Mouse (Mus musculus) embryonic facial prominence, embryonic 14.5 days (tissue): ENCODE measurements around the gene Rasal3. TPM values are rescaled to one million over a fixed set of nuclear protein-coding genes. Genes with fewer than 3 reads are reported as not detected.

Experiments used
- ATAC-seq: fragments of 200-750 bp; cut with Nextera tagmentation; 2 replicates; pipeline ENCODE4 v1.8.0; 2017; ENCODE audit warnings: low read depth, moderate number of reproducible peaks, moderate TSS enrichment
- DNase-seq: peaks from one replicate; pipeline ENCODE4 v3.0.0-alpha.2; 2015; ENCODE audit warnings: low spot score
- H3K27ac ChIP-seq: fragments of 300-500 bp; sonication (generic); replicated peaks from 2 replicates; pipeline ENCODE4 v1.5.1; 2014; ENCODE audit warnings: low read depth, mild to moderate bottlenecking, low read length, moderate library complexity
- H3K27me3 ChIP-seq: fragments of 300-500 bp; sonication (generic); replicated peaks from 2 replicates; pipeline ENCODE4 v1.6.1; 2014; ENCODE audit warnings: low read length; ENCODE audit not compliant: control insufficient read depth, insufficient read depth
- H3K36me3 ChIP-seq: fragments of 300-500 bp; sonication (generic); 2 replicates; pipeline ENCODE4 v1.6.1; 2014; ENCODE audit warnings: low read length, mixed read lengths; ENCODE audit not compliant: control insufficient read depth, insufficient read depth
- H3K4me1 ChIP-seq: fragments of 300-500 bp; sonication (generic); 2 replicates; pipeline ENCODE4 v1.6.1; 2014; ENCODE audit warnings: antibody characterized with exemption, low read length; ENCODE audit not compliant: control insufficient read depth, insufficient read depth
- H3K4me2 ChIP-seq: fragments of 300-500 bp; sonication (generic); 2 replicates; pipeline ENCODE4 v1.6.1; 2014; ENCODE audit warnings: low read depth, mild to moderate bottlenecking, low read length, moderate library complexity, mixed read lengths
- H3K4me3 ChIP-seq: fragments of 300-500 bp; sonication (generic); 2 replicates; pipeline ENCODE4 v1.5.1; 2014; ENCODE audit warnings: low read depth, mild to moderate bottlenecking, low read length
- H3K9ac ChIP-seq: fragments of 300-500 bp; sonication (generic); 2 replicates; pipeline ENCODE4 v1.6.1; 2014; ENCODE audit warnings: low read depth, mild to moderate bottlenecking, low read length, moderate library complexity, mixed read lengths
- H3K9me3 ChIP-seq: fragments of 300-500 bp; sonication (generic); 2 replicates; pipeline ENCODE4 v1.6.1; 2016; ENCODE audit warnings: low read length; ENCODE audit not compliant: control insufficient read depth
- WGBS: fragments of 180-500 bp; shearing (Covaris S2); extraction: QIAGEN DNeasy Blood & Tissue Kit; methylation state at CpG from one replicate; pipeline ENCODE4 v1.1.7; 2014; 5-methylcytosine and 5-hydroxymethylcytosine counted together
- polyA plus RNA-seq: library from polyadenylated mRNA; unstranded; fragments of >200 nt; fragmentation: Nextera tagmentation; extraction: Ambion mirVana; gene quantifications from 2 replicates; pipeline ENCODE4 v1.2.1, GENCODE M21; 2014

The Rasal3 gene
- polyA plus RNA-seq, 1 experiment from 2014 or later, result 2.4 TPM

GRCm38 (mm10) chr17:32383661-32384060 lies 19.7 kb downstream of the Rasal3 start:
- H3K4me1 ChIP-seq, result peaks cover 4% of the 10 kb centered on the region; the same call in 1 of the 2 replicates
- peaks cover 38% of the 10 kb centered on the region for H3K36me3 ChIP-seq
- H3K9ac ChIP-seq, result no peak overlapping the region
- no peak overlapping the region for H3K4me3 ChIP-seq
- no peak overlapping the region for H3K4me2 ChIP-seq
- H3K27ac ChIP-seq, result no peak overlapping the region
- WGBS, result 90% methylated on average over 5 of the region's 5 CpGs
- DNase-seq, result no peak
- H3K27me3 ChIP-seq, result no peaks in the 10 kb centered on the region
- no peak for ATAC-seq
- H3K9me3 ChIP-seq, result no peaks in the 10 kb centered on the region

- Histone ChIP-seq H3K4me1 (no peaks in the 10 kb centered on the region), H3K4me2 (no peak overlapping the region), H3K9ac (no peak overlapping the region), H3K27ac (no peak overlapping the region), H3K27me3 (no peaks in the 10 kb centered on the region), H3K36me3 (peaks cover 38% of the 10 kb centered on the region), H3K4me3 (no peak overlapping the region), H3K9me3 (no peaks in the 10 kb centered on the region)
- 91% methylated on average over 7 of the region's 7 CpGs for WGBS
- no peak for DNase-seq
- ATAC-seq, result no peak
These were observed 20.8 kb downstream of the Rasal3 start for GRCm38 (mm10) chr17:32382576-32382975.

GRCm38 (mm10) chr17:32378786-32379185 lies 24.6 kb downstream of the Rasal3 start:
- H3K36me3 ChIP-seq, result peaks cover 24% of the 10 kb centered on the region; the same call in 1 of the 2 replicates
- H3K9ac ChIP-seq, result no peak overlapping the region
- no peaks in the 10 kb centered on the region for H3K4me1 ChIP-seq
- no peaks in the 10 kb centered on the region for H3K9me3 ChIP-seq
- H3K4me2 ChIP-seq, result no peak overlapping the region
- H3K4me3 ChIP-seq, result no peak overlapping the region
- no peaks in the 10 kb centered on the region for H3K27me3 ChIP-seq
- ATAC-seq (no peak), DNase-seq (no peak)
- WGBS, result 82% methylated on average over 2 of the region's 2 CpGs
- H3K27ac ChIP-seq, result no peak overlapping the region

DNA sequence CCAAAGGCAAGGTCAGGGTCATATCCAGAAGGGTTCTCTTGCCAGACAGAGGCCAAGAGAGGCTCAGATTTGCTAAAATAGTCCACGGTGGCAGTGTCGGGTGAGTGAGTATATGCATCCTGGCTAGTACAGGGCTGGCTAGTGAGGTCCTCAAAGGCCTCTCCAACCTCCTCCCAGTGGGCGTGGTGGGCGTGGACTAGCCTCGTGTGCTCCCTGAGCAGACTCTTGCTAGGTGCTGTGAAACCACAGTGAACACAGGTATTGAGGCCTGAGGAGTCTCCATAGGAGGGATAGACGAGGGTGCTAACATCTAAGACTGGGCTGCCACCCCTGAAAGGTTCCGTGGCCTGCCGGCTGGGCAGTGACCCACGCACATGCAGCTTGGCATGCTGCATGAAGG lies 26.2 kb downstream of the Rasal3 start:
- peaks cover 15% of the 10 kb centered on the region; the same call in 1 of the 2 replicates for H3K36me3 ChIP-seq
- H3K4me3 ChIP-seq, result no peak overlapping the region
- DNase-seq (no peak), ATAC-seq (no peak)
- no peaks in the 10 kb centered on the region for H3K9me3 ChIP-seq
- no peaks in the 10 kb centered on the region for H3K4me1 ChIP-seq
- WGBS, result 84% methylated on average over 9 of the region's 9 CpGs
- H3K9ac ChIP-seq, result no peak overlapping the region
- no peak overlapping the region for H3K4me2 ChIP-seq
- no peaks in the 10 kb centered on the region for H3K27me3 ChIP-seq
- no peak overlapping the region for H3K27ac ChIP-seq

DNA sequence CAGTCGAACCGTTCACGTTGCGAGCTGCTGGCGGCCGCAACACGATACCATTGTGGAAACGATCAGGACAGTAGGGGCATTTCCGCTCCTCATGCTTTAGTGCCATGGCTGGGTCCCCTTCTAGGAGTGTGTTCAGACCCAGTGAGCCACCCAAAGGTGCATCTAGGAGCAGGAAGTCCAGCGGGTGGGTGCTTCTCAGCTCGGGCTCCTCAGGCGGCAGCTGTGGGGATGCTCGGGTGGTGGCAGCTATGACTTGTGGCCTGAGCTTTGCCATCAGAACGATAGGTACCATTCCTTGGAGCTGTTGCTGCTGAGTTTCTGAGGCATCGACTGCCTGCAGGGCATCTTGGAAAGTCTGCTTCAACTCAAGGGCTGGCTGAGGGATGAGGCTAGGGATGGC lies 26.9 kb downstream of the Rasal3 start:
- Histone ChIP-seq H3K9ac (no peak overlapping the region), H3K4me1 (no peaks in the 10 kb centered on the region), H3K27me3 (no peaks in the 10 kb centered on the region), H3K36me3 (peaks cover 15% of the 10 kb centered on the region; the same call in 1 of the 2 replicates), H3K4me2 (no peak overlapping the region), H3K4me3 (no peak overlapping the region), H3K9me3 (no peaks in the 10 kb centered on the region), H3K27ac (no peak overlapping the region)
- ATAC-seq (no peak), DNase-seq (no peak)
- WGBS, result 71% methylated on average over 15 of the region's 15 CpGs

DNA sequence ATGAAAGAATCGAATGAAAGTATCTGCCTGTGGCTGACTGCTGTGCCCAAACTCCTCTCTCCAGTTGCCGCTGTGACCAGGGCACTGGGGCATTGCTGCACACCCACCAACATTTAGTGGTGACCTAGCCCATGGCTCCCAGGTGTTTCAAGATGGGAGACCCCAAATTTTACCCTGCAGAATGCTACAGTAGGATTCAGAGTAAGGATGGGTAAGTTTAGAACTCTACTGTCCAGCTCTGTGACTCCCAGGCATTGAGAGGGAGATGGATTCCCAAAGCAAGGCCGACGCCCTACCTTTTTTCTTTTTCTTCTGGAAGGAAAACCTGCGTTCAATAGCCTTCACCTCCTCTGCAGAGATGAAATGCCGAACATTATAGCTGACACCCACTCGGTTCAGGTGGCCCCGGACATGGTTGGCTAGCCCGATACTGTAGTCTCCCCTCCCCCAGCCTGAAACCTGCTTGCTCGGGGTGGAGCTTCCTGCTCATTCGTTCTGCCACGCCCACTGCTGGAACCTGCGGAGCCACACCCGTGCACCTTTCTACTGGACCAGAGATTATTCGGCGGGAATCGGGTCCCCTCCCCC lies 34.3 kb downstream of the Rasal3 start:
- peak overlapping the region; percentile 22; the same call in 1 of the 2 replicates for H3K9ac ChIP-seq
- ATAC-seq (peak; percentile 28; the same call in 1 of the 2 replicates), DNase-seq (no peak)
- peaks cover 12% of the 10 kb centered on the region for H3K36me3 ChIP-seq
- H3K9me3 ChIP-seq, result no peaks in the 10 kb centered on the region
- no peak overlapping the region for H3K27ac ChIP-seq
- peaks cover 7% of the 10 kb centered on the region; the same call in 1 of the 2 replicates for H3K4me1 ChIP-seq
- H3K4me3 ChIP-seq, result peak overlapping the region; percentile 33
- H3K4me2 ChIP-seq, result peak overlapping the region; percentile 50
- H3K27me3 ChIP-seq, result no peaks in the 10 kb centered on the region
- 19% methylated on average over 11 of the region's 17 CpGs for WGBS

DNA sequence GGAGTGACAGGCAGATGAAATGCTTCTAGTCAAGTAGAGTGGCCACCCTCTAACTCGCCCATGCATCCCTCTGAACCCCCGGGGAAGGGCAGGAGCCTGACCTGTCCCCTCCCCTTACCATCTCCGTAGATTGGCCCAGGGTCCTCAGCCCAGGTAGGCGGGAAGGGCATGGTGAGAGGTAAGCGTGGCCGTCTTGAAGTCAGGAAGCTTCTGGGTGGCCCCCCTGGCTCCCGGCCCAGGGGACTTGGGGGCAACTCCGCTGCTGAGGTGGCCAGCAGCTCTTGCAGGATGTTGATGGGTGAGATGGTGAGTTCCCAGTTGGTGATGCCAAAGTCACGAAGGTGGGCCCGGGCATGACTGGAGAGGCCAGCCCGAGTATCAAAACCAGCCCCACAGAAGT lies 35.7 kb downstream of the Rasal3 start:
- Histone ChIP-seq H3K4me2 (no peak overlapping the region), H3K4me1 (peaks cover 14% of the 10 kb centered on the region), H3K36me3 (peaks cover 12% of the 10 kb centered on the region), H3K4me3 (no peak overlapping the region), H3K9me3 (no peaks in the 10 kb centered on the region), H3K27me3 (no peaks in the 10 kb centered on the region), H3K9ac (no peak overlapping the region), H3K27ac (no peak overlapping the region)
- ATAC-seq (no peak), DNase-seq (no peak)
- WGBS, result 89% methylated on average over 11 of the region's 11 CpGs

DNA sequence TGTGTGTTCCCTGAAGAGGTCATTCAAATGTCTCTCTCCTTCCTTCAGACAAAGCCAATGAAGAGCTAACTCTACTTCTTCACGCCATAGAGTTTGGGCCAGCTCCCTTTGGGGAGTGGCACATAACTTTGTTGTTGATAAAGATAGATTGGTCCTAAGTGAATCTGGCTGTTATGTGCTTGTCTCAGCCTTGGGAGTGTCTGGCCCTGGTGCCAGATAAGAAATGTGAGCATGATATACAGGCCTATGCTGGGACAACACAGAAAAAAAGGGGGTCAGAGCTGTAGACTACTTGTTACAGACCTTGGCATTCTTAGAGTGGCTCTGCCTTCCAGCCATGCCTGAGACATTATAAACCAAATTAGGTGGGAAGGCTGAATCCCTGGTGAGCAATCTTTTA lies 38.1 kb downstream of the Rasal3 start:
- H3K27ac ChIP-seq, result no peak overlapping the region
- H3K4me1 ChIP-seq, result peaks cover 16% of the 10 kb centered on the region
- peaks cover 31% of the 10 kb centered on the region for H3K36me3 ChIP-seq
- no peak overlapping the region for H3K4me3 ChIP-seq
- H3K9me3 ChIP-seq, result no peaks in the 10 kb centered on the region
- WGBS, result 81% methylated on average over 1 of the region's 1 CpGs
- H3K27me3 ChIP-seq, result no peaks in the 10 kb centered on the region
- H3K9ac ChIP-seq, result no peak overlapping the region
- ATAC-seq (no peak), DNase-seq (no peak)
- peak overlapping the region; percentile 60; the same call in 1 of the 2 replicates for H3K4me2 ChIP-seq

GRCm38 (mm10) chr17:32364850-32365249 lies 38.5 kb downstream of the Rasal3 start:
- no peak for ATAC-seq
- WGBS, result 47% methylated on average over 5 of the region's 5 CpGs
- peak overlapping the region; percentile 74; the same call in 1 of the 2 replicates for H3K27ac ChIP-seq
- peaks cover 16% of the 10 kb centered on the region for H3K4me1 ChIP-seq
- peak overlapping the region; percentile 96 for H3K4me3 ChIP-seq
- peaks cover 35% of the 10 kb centered on the region for H3K36me3 ChIP-seq
- H3K9ac ChIP-seq, result peak overlapping the region; percentile 95
- H3K4me2 ChIP-seq, result peak overlapping the region; percentile 60
- H3K27me3 ChIP-seq, result no peaks in the 10 kb centered on the region
- DNase-seq, result no peak
- no peaks in the 10 kb centered on the region for H3K9me3 ChIP-seq
